Mouse (Mus musculus) 3134 (cell line): ENCODE results near the gene Gramd1b.
"Not testable (repeated sequence)": the region's sequence is repeated elsewhere in the genome, so short reads cannot be mapped to it uniquely, and the experiment has no call there.

Experiments used
- DNase-seq: peaks from one replicate; pipeline ENCODE4 v3.0.0-alpha.2; 2011; ENCODE audit warnings: low spot score; ENCODE audit not compliant: insufficient read length; ENCODE audit errors: extremely low read depth

Gramd1b gene

DNA sequence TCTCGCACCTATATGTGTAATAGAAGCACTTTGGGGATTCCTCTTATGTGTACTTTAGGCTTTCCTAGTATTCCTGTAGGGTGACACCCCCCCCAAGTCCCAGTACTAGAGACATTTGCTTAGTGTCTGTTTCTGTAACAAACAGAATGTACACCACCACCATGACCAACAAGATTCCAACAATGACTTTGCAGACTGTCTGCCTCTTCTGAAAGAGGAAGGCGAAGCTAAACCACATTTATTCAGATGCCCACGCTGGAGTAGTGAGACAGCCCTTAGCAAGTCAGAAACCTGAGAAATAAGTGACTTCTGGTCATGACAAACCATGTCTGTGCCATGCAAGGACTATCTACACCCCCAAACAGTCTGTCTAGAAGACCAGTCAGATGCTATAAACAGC lies 11.9 kb downstream of the Gramd1b start:
- no peak for DNase-seq

DNA sequence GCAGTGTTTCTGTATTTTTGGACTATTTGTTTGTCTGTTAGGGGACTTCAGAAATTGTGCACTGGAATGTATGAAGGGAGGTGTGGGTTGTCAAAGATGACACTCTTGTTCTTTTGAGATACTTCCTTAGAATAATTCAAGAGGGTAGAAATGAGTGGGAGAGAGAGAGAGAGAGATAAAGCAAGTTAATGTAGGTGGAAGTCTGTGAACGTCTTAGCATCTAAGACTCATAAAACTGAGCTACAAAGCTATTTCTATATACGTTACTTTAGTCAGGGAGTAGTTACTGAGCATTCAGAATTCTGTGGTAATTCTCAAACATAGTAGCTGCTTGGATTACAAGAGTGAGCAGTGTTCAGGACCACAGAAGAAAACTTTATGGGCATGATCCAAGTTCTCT lies 19.2 kb downstream of the Gramd1b start:
- DNase-seq: no peak

DNA sequence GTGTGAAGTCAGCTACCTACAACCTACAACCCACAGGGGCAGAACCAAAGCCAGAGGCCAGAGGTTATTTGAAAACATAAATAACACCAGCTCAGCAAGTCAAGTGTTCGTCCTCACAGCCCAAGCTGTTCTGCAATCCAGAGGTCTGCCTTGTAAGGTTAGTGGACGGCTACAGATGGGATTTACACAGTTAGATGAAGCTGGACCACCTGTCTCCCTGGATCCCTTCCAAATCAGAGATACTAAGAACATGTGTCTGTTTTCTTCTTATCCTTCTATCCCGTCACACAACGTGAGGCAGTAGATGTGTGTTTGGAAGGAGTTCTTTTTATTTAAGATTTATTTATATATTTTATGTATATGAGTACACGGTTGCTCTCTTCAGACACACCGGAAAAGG lies 21.7 kb downstream of the Gramd1b start:
- no peak for DNase-seq

DNA sequence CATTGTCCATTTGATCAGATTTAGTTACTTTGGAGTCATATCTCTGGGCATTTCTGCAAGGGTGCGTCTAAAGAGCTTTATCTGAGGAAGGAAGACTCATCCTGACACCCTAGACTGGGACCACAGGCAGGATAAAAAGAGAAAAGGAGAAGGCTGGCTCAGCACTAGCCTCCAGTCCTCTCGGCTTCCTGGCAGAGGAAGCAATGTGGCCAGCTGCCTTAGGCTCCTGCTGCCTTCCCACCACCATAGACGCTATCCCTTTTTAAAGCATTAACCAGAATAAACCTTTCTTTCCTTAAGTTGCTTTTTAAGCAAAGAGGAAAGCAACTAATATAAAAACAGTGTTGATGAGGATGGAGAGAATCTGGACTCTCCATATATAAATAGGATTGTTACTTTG lies 24.6 kb downstream of the Gramd1b start:
- no peak for DNase-seq

DNA sequence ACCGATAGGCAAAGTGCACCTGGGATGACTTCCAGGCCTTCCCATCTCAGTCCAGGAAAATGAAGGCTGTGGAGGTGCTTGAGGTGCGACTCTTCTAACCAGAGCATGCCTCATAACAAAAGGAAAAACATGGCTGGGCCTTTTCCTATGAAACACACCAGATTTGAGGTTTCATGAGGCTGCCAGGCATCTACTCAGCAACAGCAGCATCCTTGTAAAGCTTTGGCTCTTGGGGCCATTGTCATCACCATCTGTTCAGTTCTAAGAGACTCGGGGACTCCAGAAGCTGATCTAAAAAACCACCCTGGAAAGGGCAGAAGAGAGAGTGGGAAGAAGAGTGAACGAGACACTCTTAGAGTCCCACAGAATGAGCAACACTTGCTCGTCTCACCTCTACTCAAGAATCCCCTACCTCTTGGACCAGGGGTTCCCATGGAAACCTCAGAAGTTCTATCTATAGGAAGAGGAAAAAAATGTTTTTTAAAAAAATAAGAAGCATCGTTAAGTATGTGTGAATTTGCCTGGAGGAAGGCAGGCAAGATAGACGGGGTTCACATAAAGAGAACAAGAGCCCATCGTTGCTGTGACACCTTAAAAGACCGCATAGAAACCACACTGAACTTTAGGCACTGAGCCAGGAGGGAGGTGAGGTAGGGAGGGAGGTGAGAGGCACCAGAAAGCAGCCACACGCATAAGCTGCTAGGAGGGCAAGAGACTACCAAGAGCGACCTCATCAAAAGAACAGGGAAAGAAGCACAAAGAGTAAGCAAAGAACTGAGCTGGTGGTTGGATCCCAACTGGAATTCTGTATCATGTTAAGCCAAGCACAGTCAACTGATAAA lies 25.5 kb downstream of the Gramd1b start:
- no peak for DNase-seq

DNA sequence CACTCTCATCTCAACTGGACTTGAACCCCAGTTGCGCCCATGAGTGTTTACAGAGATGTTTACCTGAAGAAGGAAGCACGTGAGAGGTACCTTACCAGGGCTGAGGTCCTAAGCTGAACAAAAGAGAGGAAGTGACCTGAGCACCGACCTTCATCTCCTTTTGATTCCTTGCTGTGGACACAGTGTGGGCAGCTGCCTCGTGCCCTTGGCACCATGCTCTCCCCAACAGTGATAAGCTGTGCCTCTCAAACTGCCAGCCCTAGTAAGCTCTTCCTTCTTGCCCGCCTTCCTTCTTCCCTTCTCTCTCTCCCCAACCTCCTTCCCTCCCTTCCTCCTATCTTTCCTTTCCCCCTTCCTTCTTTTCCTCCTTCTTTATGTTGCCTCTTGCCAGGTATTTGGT lies 26.3 kb downstream of the Gramd1b start:
- no peak for DNase-seq

DNA sequence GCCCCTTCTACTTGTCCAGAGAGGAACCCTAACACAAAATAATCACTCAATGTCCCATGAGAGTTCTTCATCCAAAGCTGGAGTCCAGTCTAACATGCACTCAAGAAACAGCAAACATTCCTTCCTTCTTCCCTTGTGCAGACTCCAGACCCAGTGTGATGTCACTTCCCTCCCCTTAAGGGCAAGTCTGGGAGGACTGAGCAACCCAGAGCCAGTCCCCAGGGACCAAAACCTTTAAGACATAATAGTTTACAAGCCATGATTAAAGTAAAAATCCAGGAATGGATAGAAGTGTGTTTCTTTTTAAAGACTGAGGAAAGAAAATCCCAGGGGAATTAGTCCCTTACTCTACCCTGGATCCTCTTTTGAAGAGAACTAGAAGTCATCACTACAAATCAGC lies 30.5 kb downstream of the Gramd1b start:
- DNase-seq: no peak

DNA sequence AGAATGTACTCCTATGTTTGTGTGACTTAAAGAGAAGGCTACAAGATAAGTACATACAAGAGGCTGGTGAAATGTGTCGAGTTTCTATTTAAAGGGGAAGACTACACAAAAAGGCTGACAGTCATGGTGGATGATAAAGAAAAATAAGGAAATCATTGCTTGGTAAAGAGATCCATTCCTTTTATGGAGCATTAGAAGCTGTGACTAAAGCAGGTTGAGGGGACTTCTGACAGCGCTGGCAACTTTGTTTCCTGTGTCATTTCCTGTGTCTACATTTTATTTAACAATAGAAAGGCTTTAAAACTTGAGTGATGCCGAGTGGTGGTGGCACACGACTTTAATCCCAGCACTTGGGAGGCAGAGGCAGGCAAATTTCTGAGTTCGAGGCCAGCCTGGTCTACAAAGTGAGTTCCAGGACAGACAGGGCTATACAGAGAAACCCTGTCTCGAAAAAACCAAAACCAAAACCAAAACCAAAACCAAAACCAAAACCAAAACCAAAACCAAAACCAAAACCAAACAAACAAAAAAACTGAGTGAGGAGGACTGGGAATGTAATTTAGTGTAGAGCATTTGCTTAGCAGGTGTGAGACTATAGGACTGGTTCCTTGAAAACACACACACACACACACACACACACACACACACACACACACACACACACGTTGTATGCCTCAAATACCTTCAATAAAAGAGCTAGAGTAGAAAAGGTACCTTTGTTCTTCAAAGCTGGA lies 48.7 kb downstream of the Gramd1b start:
- not testable (repeated sequence) for DNase-seq

DNA sequence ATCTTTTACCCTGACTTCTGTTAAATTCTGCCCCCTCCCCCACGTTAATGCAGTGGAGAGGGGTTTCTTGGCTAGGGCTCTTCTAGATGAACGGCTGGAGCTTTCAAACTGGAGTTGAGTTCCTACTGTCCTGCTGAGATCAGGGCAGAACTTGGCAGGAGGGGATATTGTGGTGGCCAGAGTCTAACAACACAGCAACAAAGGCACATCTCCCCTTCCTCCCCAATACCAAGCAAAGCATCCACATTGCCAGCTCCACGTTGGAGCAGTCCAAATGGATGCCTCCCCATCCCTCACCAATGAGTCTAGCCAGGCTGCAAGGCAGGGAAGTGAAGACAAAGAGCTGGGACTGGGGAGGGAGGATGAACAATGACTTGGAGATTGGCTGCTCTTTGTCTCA lies 49.9 kb downstream of the Gramd1b start:
- DNase-seq: no peak

DNA sequence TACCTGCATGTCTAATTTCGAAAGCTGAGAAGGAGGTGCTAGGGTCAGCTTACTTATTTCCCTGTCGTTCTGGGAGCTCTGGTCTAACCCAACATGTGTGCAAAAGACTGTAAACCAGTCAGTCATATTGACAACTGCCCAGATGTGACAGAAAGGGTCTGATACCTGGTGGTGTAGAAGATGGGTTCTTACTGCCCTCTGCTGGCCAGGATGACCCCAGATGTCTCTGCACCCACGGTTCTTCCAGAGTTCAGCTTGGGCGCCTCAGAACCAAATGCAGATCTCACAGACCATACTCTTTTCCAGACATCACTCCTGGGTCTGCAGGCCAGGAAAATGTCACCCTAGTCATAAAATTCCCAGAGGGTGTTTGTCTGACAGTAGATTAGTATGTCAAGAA lies 51.9 kb downstream of the Gramd1b start:
- DNase-seq: no peak

DNA sequence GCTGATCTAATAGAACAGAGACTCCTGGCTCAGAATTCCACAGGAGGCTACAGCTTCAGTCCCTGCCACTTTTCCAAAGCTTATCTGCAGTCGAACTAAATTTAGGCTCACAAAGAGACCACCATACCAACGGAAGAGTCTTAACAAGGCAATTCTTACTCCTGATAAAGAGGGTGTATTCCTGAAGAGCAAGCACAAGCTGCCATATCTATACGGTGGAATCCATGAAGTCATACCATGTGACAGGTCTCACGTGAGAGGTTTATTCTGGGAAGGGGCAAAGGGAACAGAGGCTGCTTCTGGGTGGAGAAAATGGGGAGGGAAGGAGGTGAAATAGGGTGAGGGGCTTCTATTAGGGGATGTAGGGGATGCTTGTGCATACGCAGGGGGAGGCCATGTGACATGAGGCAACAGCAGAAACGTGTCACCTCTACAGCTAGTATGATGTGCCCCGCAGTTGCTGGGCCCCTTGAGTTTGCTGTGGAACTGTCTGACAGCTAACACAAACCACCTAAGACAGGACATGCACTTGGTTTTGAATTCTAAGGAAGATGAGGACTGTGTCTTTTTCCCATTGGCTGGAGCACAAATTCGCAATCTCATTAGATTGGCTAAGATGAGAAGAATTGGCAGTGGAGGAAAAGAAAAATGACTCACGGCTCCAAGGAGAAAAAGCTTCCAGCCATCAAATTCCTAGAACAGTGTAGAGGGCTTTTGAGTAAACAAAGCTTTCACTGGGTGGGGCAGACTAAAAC lies 52.9 kb downstream of the Gramd1b start:
- DNase-seq: no peak

DNA sequence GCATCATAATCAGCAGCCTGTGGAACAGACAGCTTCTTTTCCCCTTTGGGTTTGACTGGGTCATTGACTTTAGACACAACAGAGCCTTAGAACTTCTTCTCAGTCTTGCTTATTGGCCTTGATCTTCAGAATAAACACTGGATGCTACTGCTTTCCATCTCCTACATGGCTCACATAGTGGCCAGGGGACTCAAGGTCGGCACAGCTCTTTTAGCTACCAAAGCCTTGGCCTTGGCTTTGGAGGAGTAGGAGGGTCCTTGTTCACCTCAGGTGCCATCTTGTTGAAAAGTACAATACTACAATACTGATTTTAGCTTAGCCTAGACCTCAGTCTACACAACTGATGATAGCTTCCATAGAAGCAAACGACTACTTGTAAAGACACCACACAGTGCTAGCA lies 53.6 kb downstream of the Gramd1b start:
- DNase-seq: no peak

DNA sequence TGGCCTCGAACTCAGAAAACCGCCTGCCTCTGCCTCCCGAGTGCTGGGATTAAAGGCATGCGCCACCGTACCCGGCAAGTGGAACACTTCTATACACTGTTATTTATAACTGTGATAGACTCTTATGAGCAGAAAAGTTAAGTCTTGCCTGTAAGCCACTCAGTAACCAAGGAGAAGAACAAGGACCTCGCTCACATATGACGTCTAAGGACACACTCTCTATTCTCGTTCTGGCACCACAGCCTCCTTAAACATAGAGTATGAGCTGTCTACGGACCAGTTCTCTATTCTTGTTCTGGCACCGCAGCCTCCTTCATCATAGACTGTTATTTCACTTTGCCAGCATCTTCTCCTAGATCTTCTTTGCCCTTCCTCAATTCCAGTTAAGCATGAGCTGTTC lies 55.1 kb downstream of the Gramd1b start:
- no peak for DNase-seq

DNA sequence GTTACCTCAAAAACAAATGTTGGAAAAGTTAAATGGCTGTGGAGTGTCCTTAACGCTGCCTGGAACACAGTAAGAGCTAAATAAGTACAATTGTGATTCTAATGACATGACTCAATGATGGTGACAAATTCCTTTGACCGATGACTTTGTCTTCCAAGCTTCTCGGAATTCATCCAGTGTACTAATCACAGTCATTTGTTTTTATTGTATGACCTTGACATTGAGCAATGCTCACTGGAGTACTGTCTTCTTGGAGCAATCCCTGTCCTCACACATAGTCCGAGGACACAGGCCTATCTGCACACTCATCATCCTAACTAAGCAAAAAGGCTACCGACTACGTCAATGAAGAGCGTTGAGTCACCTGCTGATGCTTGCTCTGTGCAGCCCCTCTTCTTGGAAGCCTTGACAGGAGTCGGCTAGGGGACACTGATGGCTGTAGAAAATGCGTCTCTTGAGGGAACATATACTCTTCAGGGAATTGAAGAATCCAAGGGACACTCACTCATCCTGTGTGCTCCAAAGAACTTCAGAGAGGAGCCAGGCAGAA lies 58.1 kb downstream of the Gramd1b start:
- DNase-seq: no peak

DNA sequence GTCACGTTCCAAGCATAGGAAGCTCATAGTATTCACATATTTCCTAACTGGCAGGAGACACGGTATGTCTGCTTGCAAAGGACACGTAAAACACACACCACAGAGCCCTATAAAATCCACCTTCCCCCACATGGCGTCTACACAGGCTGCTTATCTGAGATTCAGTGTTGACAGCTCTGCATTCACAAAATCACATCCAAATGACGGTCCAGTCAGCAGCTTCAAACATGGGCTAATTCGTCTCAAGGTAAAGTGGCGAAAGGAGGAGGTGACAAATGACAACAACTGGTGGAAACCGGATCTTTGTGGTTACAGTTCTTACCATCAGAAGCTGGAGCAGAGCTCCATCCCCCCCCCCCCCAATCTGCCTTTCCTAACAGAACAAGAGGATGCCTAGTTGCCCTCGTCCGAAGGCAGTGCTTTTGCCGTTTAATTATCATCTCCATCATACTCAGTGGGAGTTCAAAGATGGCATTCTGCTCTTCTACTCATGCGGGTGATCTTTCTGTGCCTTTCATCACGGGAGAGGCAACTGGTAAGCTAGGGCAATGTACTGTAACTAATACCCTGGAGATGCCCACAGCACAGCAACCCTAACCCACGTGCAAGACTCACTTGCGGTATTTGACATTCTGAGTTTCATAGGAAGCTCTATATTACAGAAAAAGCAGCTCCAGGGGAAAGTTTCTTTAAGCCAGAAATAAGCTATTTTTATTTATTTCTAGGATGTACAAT lies 61.6 kb downstream of the Gramd1b start:
- DNase-seq: no peak

DNA sequence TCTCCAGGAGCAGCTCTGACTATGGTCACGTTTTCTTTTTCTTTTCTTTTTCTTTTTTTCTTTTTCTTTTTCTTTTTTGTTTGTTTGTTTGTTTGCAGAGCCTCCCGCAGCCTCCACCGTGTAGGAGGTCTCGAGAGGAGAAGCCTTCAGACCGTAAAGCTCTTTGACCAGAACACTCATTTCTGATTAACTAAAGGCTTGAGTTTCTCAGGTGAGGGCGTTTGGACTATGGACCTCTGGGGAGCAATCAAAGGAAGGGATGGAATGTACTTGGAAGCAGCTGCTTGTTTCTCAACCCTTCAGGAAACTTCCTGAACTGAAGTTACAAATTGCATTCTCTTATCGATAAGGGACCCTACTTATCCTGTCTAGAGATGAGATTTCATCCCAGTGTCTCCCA lies 64.4 kb downstream of the Gramd1b start:
- no peak for DNase-seq

DNA sequence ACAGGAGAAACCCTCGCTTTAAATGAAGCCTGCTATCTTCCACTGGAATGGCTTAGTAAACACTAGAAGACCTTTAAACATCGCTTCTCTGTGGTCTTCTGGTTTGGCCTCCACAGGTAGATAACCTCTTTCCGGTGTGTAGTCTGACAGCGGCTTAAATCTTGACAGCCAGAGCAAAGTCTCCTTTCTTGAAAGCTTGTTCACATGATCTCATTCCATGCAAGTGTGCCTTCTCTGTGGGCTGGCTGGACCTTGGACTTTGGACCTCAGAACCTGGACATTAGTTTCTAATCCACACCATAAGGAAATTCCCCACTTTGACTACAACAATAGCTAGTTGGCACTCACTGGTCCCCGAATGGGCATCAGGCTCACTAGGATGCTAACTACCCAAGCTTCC lies 65.6 kb downstream of the Gramd1b start:
- DNase-seq: no peak

DNA sequence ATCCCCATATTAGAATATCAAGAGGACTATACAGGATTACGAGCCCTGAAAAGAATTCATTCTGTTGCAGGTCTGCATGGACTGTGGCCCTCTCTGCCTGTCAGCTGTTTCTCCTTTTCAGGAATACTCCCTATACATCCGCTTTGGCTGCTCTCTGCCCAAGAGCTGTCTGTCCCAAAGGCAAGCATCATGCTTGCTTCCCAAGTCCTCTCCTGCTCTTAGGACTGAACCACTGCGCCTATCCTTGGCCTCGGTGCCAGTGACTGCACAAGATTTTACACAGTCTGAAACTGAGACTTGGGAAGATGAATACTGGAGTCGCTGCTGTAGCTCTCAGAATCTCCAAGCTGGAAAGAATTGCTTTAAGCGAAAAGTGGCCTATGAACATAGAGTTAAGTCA lies 68.8 kb downstream of the Gramd1b start:
- no peak for DNase-seq

DNA sequence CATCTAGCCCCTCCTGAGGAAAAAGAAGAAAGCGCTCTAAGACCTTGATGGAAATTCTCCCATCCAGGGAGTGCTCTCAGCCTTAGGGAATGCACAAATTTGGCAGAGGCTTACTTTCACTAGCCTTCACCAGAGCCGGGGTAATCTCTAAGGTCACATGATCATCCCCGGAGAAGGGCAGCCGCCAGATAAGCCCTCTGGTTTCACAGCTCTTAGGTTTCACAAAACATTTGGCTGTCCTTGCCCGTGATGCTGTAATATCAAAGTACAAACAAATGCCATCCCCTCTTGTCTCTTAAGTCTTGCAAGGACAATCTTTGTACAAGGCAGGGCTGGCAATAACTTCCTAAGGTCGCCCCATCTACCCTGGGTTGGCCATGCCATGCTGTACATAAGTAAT lies 70.4 kb downstream of the Gramd1b start:
- no peak for DNase-seq
